Mouse (Mus musculus) urinary bladder, postnatal 4 days (tissue): Measurements from ENCODE around the gene Tssk6.

Experiments used
- DNase-seq, 2 experiments: peaks; one replicate each; pipeline ENCODE4 v3.0.0; 2021 to 2022; ENCODE audit warnings: low spot score in 2 of 2

Gene Tssk6

DNA sequence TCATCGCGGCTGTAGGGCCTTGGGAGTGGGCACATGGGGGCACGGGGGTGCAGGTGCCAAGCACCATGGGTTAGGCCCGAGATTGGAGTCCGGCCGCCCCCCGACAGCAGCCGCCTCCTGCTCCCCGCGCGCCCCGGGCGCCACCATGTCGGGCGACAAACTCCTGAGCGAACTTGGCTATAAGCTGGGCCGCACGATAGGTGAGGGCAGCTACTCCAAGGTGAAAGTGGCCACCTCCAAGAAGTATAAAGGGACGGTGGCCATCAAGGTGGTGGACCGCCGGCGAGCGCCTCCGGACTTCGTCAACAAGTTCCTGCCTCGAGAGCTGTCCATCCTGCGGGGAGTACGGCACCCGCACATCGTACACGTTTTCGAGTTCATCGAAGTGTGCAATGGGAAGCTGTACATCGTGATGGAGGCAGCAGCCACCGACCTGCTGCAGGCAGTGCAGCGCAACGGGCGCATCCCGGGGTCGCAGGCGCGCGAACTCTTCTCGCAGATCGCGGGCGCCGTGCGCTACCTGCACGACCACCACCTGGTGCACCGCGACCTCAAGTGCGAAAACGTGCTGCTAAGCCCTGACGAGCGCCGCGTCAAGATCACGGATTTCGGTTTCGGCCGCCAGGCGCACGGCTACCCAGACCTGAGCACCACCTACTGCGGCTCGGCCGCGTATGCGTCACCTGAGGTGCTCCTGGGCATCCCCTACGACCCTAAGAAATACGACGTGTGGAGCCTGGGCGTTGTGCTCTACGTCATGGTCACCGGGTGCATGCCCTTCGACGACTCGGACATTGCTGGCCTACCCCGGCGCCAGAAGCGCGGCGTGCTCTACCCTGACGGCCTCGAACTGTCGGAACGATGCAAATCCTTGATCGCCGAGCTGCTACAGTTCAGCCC is at the start of gene Tssk6, which contains the start of the genes Ndufa13 and Yjefn3:
Gene Tssk6, plus strand, starts transcription at position 22 of the 900 bp plus-strand sequence.
Gene Ndufa13, minus strand, starts transcription at position 396 of the 900 bp plus-strand sequence.
Gene Yjefn3, minus strand, starts transcription at position 550 of the 900 bp plus-strand sequence.
- peak in 1 of 2 experiments; percentile 43 for DNase-seq

DNA sequence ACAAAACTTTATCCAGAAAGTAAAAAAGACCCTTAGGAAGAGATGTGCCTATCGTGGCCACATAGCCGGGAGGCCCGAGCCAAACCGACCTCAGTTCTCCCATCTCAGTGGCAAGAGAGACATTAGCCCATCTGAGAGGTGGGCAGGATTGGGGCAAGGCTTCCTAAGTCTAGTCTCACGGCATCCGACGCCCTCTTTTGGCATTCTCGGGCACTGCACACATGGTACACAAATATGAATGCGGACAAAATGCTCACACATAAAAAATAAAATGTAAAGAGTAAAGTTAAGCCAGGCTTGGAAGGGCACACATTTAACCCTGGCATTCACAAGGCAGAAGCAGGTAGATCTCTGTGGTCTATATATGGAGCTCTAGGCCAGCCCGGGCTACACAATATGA is 48.1 kb upstream of the Tssk6 start:
- DNase-seq = no peak

DNA sequence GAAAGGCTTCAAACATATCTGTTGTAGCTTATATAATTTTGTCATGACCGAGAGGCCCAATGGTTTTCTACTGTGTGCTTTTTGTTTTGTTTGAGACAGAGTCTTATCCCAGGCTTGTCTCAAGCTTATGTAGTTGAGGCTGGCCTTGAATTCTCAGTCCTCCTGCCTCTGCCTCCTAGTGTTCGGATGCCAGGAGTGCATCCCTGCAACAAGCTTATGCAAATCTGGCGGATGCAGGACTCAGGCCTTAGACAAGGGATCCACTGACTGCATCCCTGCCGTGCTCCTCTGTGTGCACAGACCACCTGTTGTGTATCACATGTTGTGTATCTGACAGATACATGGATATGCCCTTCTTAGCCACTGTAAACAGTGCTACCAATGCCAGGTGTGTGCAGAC is 41.2 kb upstream of the Tssk6 start:
- DNase-seq = no peak

DNA sequence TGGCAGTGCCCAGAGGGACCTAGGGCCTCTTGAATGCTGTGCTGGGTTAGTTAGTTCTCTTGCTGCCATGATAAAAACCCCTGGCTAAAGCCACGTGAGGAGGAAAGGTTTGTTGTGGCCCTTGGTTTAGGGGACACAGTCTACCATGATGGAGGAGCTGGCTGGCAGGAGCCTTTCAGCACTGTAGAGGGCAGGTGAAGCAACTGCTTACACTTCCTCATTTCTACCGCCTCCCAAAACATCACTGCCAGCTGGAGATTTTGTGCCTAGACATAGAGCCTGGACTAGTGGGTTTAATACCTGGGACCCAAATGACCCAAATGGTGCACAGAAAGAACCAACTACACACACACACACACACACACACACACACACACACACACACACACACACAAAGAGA is 40.7 kb upstream of the Tssk6 start:
- no peak for DNase-seq

DNA sequence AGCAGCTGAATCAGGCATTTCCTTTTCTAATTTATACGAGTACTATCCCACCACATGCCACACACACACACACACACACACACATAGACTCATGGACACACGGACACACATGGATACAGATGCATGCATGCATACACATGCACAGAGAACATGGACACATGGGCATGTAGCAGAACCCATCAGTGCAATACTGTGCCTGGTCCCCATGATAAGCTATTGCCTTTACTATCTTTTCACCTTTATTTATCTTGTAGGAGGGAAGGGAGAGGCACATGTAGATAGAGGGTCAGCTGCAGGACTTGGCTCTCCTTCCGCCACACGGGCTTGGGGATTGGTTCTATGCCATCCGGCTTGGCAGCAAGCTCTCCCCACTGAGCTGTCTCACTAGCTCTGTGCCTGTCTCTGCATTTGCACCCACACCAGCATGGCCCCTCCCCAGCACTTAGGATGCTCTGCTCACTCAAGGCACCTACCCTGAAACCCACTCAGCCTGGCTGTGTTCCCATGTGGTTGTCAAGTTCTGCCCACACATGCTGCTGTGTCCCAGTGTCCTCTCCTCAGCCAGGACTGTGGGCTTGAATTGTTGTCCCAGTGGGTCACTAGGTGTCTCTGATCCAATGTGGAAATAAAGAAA is 38.5 kb upstream of the Tssk6 start:
- no peak for DNase-seq

DNA sequence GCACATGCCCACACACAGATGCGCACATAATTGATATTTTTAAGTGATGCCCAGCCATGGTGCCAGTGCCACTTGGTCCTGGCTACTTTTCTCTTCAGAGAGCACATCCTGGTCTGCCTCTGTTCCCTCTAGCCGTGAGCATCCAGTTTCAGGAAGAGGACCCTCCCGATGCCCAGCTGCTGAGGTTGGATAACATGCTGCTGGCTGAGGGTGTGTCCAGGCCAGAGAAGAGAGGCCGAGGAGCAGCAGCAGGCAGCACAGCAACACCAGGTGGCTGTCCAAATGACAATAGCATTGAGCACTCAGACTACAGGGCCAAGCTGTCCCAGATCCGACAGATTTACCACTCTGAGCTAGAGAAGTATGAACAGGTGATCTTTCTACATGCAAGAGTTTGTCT is 37.8 kb upstream of the Tssk6 start:
- no peak for DNase-seq

DNA sequence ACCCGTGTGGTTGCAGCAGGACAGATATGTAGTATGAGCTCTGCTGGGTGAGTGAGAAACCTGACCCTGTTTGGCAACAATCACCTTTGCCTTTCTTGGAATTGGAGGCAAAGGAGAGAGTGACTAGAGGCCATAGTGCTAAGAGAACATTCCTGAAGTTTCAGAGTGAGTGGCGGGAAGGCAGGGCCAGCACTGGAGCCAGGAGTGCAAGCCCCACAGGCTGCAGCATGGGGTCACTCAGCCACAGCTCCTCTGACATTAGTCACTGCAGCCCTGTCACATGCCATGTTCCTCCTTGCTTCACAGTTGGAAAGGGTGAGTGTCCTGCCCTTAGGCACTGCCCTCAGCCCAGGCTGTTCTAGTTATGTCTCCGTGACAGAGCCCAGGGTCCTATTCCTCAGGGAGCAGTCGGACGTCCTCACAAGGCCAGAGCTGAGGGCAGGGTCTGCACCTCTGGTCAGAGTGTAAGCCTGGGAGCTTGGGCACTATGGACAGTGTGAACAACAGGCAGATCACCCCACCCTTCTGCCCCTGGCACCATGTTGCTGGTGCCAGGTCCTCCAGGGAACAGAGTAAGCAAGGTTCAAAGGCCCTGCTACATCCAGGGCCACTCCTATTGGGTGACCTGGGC is 34.2 kb upstream of the Tssk6 start:
- peak in 1 of 2 experiments; percentile 58 for DNase-seq

DNA sequence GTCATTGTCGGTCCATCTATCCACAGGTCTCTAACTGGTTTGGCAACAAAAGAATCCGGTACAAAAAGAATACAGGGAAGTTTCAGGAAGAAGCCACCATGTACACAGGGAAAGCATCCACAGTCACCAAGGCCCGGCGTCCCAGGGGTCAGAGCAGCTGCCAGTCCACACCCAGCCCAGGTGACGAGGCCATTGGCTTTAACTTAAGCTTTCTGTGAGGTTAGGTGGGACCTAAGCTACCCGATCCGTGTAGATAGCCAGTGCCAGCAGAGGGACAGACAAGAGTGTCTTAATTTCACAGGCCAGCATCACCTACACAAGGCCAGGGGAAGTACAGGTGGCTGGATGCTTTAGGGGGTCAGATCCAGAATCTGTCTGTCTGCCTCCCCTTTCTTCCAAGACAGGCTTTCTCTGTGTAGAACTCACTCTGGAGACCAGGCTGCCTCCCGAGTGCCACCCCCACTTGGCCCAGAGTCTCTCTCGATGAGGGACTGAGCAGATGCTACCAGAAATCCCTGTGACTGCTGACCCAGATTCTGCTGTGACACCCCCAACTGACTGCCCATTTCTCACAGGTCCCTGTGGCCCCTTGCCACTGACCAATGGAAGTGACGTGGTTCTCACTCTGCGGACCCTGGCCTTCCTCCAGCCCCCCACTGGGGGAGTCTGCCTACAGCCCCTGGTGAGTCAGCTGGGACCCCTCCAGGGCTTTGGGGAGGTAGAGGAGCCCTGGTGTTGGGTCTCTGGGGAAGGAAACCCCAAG is 31.8 kb upstream of the Tssk6 start:
- DNase-seq = no peak

DNA sequence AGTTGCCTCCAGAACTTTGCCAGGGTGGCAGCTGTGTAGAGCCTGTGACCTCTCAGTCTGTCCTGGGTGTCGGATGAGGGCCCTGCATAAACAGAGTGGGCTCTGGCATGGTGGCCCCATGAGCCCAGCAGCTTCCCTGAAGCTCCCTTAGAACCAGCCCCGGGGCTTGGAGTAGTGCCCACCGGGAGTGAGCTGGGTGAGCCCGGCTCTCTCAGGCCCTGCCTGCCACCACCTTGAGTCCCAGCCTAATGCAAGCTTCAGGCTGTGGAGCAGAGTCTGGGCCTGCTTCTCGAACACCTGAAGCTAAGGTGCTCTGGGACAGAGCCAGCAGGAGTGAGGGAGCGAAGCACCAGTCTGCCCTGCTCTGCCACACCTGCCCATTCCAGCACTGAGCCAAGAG is 31.1 kb upstream of the Tssk6 start:
- DNase-seq = no peak

DNA sequence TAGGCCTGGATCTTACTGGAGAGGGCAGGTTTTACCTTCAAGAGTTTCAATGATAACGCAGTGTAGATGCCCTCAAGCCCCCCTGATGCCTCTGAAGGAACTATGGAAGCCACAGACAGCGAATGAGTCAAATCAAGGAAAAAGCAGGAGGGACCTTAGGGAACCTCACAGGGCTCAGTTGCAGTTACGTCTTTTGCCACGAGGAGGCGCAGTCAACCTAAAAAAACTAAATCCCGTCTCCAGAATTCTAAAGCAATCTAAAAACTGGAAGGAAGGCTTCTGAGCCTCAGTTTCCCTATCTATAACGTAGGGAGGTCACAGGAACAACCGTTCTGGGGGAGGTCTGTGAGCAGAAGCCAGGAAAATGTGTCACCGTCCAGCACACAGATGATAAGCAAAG is 27.8 kb upstream of the Tssk6 start:
- DNase-seq = no peak

DNA sequence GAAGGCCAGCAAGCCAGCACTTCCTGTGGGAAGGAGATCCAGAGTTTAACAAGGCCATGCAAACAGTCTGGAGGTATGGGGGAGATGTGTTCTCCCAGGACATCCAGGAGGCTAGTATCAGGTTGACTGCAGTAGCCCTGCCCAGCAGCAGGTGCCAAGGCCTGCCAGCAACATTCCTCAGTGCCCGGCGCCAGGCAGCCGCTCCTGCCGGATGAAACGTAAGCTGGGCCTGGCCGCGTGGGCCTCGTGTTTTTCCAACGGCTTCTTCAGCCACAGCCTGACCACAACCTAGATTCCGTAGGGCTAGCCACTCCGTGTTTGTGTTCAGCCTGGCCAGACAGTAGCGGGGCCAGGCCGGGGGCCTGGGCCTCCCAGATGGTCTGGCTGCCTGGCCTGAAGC is 27.3 kb upstream of the Tssk6 start:
- no peak for DNase-seq

DNA sequence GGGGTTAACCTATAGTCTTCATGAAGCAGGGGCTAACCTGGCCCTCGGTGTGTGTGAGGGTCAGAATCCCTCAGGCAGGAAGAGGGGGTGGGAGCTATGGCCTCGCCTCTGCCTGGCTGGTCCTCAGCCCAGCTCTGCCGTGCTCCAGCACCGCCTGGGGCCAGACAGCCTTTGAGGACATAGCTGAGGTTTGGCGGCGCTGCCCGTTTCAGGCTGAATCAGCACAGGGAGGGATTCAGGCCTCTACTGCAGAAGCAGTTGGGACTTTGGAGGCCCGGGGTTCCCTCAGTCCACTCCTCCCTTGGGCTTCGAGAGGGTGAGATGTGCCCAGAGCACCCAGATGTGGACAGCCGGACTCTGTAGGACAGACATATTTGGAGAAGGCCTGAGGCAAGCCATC is 25.9 kb upstream of the Tssk6 start:
- DNase-seq = no peak

DNA sequence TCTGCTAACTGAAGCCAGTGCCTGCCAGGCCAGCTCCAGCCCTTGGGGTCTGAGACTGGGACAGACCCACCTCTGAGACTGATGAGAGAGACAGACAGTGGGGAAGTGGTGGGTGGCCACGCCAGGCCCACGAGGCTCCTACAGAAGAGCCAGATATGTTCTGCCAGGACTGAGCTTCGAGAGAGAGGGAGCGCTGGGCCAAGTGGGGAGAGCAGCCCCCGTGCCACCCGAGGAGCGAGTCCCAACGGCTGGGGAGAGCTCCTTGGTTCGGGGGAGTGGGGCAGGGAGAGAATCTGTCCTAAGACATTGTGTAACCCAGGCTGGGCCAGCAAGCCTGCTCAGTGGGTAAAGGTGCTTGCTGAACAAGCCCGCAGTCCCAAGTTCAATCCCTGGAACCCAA is 25.0 kb upstream of the Tssk6 start:
- DNase-seq = no peak

DNA sequence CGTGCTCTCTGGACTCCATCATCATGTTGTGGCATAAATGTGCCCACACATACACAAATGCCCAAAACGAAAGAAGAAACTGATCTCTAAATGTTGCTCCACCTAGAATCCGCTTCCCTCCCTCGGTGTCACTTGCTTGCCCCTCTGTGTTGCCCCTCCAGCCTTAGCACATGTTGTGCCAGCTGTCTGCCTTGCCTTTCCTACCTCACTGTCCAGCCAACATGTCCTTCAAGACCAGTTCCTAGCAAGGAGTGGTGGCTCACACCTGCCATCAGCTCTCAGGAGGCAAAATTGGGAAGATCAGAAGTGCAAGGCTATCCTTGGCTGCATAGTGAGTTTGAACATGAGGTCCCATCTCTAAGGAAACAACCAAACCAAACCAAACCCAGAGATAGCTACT is 24.6 kb upstream of the Tssk6 start:
- DNase-seq = no peak

DNA sequence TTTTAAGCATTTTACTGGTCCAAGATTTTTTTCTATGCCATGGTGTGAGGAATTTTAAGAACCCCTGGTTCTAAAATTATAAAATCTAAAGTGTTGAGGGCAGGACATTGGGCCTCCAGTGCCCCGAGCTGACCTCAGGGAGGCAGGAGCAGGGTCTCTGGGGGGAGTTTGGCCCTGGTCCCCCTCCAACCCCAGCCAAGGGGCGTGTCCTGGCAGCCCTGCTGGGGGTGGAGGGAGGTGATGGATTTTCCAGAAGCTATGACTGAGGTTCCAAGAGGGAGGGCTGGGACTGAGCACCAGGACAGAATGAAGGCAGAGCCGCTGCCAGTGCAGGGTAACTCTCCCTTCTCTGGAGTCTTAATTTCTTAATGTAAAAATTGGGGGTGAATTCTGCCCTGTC is 24.0 kb upstream of the Tssk6 start:
- no peak for DNase-seq

DNA sequence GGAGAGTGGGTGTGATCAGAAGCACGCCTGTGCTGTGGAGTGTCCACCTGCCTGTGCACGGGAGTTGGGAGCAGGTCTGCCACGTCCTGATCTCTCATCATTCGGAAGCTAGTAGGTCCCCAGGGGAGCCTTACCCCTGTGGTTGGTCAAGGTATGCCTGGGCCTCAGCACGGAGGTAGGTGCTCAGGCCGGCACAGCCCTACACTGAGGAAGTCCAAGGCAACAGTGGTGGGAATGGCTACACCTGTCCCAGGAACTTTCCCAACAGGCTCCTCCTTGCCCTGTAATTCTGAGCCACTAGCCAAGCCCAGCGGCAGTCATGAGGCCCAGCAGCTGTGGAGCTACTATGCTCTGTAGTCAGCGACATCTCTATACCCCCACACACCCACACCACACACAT is 22.3 kb upstream of the Tssk6 start:
- DNase-seq = no peak

DNA sequence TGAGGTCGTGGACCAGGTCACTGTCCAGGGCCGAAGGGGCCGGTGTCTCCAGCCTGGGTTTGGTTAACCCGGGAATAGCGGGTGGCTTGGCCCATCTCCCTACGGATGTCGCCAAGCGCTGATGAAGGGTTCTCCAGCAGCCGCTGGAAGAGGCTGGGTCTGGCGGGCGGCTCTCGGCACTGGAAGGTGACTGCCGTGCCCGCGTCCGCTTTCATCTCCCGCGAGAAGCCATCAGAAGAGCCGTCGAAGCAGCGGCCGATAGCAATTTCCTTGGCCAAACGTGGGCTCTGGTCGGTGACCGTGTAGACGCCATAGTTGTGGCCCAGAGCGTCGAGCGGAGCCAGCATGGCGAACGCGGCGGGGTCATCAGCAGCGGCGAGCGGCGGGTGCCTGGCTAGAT is 21.1 kb upstream of the Tssk6 start:
- DNase-seq = no peak

DNA sequence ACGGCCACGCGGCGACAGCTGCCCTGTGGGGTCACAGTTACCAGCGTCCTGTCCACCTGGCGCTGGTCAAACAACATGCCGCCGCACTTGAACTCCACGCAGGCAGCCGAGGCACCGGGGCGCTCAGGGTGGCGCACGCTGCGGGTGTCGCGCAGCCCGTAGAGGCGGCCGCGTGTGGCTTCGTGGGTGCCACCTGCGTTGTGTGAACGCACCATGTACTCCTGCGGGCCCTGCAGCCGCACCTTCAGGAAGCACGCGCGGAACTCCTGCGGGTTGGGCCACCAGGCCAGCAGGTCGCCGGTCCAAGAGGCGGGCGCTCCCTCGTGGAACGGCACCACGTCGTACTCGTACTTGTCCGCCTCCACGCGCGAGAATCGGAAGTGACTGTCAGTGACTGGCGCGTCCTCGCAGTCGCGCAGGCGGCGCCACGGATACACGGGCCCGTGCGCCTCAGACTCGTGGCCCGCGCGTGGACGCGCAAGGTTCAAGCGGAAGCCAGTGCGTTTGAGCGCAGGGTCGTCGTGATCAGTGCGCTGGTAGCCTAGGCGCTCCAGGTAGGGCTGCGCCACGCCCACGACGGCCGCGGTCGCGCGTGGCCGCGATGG is 20.6 kb upstream of the Tssk6 start:
- no peak for DNase-seq

DNA sequence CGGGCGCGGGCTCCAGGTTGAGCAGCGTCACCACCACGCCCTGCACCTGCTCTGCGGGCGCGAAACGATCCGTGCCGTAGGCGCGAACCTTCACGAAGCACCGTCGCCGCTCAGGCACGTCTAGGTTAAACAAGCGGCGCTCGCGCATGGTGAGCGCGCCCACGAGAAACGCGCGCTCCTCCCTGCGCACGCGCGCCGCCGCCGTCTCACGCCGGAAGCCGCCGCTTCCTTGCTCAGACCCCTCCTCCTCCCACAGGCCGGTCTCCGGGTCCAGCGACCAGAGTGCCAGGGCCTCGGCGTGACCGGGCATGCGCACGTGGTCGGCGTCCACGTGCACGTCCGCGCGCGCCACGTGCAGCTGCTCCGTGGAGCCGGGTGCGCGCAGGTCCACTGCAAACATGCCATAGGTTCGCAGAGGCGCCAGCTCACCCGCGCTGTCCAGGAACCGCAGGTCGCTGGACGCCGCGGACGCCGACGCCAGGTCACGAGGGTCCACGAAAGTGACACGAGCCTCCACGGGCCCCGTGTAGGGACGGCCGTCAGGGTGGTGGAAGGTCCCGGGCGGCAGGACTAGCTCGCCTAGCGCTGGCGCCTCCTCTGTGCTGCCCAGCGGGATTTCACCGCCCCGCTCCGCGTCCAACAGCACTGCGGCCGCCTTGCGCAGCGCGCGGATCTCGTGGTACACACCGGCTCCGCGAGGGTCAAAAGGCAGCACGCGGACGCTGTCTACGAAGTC is 19.8 kb upstream of the Tssk6 start:
- DNase-seq = peak; percentile 76 to 78

DNA sequence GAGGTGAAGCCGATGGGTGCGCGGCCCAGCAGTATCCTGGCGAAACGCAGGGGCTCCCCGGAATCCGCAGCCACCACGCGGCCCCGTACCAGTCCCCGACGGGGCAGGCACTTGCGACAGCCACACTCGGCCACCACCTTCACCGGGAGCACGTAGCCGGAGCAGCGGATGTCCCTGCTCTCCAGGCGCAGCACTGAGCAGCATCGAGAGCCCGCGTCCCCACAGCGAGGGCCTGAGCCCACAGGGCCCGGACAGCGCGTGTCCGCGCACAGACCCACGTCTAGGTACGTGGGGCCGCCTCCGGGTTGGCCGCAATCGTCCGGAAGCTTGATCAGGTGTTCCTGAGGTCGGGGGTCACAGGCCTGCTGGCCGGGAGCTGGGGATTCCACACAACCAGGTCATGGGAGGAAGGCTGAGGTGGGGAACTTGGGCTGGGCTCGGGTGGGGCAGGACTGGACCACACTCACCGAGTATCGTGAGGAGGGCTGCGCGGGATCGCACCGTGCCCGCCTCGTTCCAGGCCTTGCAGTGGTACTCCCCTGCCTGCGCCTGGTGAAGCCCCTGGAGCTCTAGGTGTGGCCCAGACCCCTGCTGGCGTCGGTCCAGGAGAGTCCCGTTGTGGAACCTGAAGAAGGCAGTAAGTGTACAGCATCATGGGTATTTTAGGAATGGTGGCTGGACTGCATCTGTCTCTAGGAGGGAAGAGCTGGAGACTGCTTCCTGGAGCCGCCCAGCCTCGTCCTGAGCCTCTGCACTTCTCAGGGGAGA is 19.0 kb upstream of the Tssk6 start:
- no peak for DNase-seq
